Mouse (Mus musculus) mouse embryonic stem cell (cell line): Measurements from ENCODE around the gene Slc47a1.

Experiments used
- in situ Hi-C, 2 experiments: fragments of 300-500 bp; cut with MboI; formaldehyde crosslinking; loops; 1 replicate in 1 of 2; 3 replicates in 1 of 2; pipeline ENCODE4 v1.14.3; 2019 to 2020; ENCODE audit warnings: low sequenced_read_pairs in 2 of 2, low pct_unique_long_range_greater_than_20kb in 1 of 2, mixed read lengths in 1 of 2; ENCODE audit not compliant: unreplicated experiment in 1 of 2

Gene Slc47a1

DNA sequence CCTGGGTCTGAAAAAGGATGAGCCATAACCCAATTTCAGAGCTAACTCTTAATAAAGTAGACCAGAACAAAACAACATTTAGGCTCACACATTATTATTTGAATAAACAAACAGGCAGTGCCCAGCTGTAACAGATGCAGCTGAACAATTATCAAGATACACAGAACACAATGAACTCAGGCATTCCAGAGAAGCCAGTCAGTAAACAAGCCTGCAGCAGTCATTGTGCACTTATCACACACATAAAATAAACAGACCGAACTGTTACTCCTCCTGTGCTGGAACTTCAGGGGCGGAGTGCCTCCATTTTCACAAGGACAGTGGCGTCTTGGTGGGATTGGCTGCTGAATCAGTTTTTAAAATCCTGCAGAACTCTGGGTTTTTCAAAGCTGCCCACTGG, 83.7 kb downstream of the Slc47a1 start:
- in situ Hi-C loops = no loop called here
